Mouse (Mus musculus): ENCODE measurements at regions not wholly inside any gene's neighbourhood (a gene's known extent, or its start where the extent isn't known, plus 50 kb on each side); places are given as distances from the start of the nearest gene placed in this dataset.

DNA sequence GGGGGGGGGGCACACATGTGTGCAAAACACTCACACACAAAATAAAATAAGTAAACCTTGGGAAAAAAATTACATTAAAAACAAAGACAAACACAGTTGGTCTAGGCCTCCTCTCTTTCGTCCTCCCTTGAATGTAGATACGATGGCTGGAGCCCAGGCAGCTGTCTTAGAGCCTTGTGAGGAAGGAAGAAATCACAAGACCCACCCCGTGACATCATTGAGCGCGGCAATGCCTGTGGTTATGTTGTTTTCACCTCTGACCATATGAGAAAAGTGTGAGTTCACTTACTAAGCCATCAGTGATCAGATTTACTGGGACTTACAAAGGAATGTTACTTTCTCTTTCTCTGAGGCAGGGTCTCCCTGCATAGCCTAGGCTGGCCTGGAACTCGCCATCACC is 64.8 kb upstream of the Slc6a6 start:
- no peak for DNase-seq (ENCODE audit: extremely low read depth, low read depth, low spot score)

DNA sequence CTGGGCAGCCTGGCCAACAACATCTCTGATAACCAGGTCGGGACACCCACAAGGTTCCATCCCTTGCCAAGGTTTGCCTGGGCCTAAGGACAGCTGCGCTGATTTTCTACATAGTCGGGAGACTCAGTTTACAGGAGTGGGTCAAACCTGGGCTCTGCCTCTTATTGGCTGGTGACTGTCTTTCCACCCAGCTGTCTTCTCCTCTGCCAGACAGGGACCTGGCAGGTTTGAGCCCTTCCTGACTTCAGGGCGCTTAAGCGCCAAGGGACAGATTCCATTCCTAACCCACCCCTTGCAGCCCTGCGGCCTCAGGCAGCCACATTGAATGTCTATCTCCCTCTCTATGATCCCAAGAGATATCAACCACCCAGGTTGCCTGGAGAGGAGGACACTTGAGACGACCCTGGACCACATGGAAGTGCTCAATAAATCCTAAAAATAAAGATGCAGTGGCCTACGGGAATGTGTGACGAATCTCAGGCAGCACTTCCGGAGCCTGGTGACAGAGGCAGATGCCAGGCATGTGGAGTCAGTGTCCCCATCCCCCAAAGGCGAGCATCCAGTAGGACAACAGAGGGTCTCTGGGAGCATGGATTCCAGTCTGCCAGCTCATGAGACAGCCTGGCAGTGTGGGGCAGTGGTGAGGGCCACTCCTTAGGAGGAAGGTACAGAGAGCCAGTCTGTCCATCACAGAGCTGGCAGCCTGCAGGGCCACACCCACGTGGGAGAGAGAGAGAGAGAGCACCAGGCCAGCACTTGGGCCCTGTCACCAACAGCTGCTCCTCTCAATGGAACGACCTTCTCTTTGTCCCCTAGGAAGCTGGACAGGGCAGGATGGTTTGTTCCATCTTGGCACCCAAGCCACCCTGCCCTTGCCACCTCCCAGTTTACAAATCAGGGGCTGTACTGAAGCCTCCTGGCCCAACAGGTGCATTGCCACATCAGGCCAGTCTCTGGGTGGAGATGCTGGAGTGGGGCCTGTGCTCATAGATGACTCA is 63.8 kb upstream of the Slc6a6 start:
- DNase-seq (ENCODE audit: extremely low read depth, low read depth, low spot score): no peak

GRCm38 (mm10) chr6:91621437-91621836 is 62.4 kb upstream of the Slc6a6 start:
- no peak for DNase-seq (ENCODE audit: extremely low read depth, low read depth, low spot score)

DNA sequence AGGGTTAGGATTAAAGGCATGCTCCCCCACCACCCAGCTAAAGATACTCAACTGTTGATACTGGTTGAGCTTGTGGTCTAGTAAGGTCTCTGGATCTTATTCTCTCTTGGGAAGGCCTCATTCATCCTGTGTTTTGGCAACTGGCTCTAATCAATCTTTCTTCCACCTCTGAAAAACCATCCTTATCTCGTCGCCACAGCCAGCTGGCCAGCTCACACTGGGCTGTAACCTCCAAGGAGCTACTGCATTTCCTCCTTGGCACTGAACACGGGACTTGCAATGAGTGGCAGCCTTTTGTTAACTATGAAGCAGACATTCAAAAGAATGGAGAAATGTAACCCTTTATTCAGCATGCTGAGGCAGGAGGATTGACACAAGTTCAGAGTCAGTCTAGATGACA is 61.4 kb upstream of the Slc6a6 start:
- no peak for DNase-seq (ENCODE audit: extremely low read depth, low read depth, low spot score)

DNA sequence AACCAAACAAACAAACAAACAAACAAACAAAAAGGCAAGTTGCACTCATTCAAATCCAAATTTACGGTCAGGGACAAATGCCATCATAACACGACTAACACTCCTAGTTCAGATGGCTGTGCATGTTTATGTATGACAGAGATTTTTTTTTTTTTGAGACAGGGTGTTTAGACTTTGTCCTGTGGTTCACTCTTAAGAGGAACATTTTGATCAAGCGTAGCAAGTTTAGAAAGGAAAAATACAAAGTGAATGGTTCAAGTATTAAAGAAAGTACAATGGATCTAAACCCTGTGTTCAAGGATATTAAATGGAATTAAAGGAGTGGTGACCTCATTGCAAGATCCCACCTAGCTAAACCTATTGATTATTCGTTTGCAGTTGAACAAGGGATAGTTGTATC is 60.2 kb upstream of the Slc6a6 start:
- DNase-seq (ENCODE audit: extremely low read depth, low read depth, low spot score): no peak

- DNase-seq (ENCODE audit: extremely low read depth, low read depth, low spot score): no peak
These were observed 54.6 kb upstream of the Slc6a6 start for GRCm38 (mm10) chr6:91629230-91629629.

DNA sequence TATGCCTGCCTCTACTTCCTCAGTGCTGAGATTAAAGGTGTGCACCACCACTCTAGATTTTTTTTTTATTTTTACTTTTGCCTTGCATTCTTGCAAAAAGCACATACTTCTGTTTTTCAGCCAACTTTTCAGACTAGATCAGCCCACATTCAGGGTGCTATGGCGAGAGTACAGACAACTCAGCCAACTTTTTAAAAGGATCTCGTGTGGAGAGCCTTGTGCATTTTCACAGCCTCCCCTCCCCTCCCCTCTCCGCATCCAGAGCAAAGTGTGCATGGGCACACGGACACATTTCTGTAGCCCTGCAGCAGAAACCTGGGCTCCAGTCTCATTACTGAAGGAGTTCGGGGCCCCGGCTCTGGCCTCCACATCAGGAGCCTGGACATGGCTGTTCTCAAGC is 52.6 kb upstream of the Slc6a6 start:
- no peak for DNase-seq (ENCODE audit: extremely low read depth, low read depth, low spot score)

All from fat pad, adult 2 months (tissue).